Mouse (Mus musculus): Measurements from ENCODE around the gene Maneal. TPM values are rescaled to one million over a fixed set of nuclear protein-coding genes. Genes with fewer than 3 reads are reported as not detected.

The Maneal gene
- polyA plus RNA-seq, 1 experiment from 2014 or later, result 0.71 TPM

DNA sequence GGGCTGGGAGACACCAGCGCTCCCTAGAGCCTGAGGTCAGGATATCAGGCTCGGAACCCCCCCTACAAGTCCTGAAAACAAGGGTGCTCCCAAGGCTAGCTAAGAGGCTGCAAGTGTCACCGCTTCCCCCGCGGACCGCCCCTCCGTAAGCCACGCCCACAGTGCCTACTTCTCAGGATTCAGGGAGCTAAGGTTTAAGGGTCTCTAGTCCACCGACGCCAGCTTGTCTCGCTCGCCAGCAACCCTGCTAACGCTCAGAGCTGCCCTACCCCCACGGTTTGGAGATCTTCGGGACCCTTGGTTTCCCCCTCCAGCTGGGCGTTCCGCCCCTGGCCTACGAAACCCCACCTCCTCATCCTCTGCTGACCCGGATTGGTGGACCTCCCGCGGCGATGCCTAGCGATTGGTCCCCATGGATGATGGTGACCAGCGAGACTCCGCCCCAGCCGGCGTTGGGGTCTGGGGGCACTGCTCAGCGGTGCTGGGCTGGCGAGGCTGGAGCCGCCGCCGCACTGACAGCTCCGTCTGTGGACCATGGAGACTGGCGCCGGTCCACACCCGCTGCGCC is 19.5 kb upstream of the Maneal start:
- under 1% methylated on average over 37 of the region's 37 CpGs for WGBS
- Histone ChIP-seq H3K36me3 (no peaks in the 10 kb centered on the region), H3K4me2 (peak overlapping the region; percentile 70), H3K27me3 (peaks cover 77% of the 10 kb centered on the region), H3K9me3 (replicated peaks) (no peaks in the 10 kb centered on the region), H3K4me1 (peaks cover 20% of the 10 kb centered on the region), H3K4me3 (replicated peaks) (peak overlapping the region; percentile 40), H3K9ac (no peak overlapping the region), H3K27ac (no peak overlapping the region)
- peak; percentile 79 for ATAC-seq (replicated peaks; ENCODE audit: low FRiP score)

DNA sequence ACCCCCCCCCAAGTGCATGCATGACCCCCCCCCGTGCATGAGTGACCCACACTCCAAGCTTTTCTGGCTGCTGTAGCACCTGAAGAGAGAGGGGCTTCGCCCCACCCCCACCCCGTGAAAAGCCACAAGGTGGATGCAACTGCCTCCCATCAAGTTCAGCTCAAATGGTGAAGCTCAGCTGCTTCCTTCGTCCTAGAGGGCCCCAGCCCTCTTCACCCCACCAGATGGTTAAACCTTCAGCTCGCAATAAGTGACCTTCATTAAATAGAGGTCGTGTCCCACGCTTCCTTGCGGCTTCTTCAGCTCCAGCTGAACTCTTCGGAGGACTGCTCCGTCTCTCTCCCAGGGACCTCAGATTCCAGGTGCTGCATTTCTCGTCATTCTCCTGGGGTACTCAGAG is 18.6 kb upstream of the Maneal start, which contains the start of gene Epha10:
Gene Epha10 (plus strand): TSS at position 301 of the 400 bp plus-strand sequence.
- no peak for ATAC-seq (replicated peaks; ENCODE audit: low FRiP score)
- peaks cover 68% of the 10 kb centered on the region for H3K27me3 ChIP-seq
- H3K4me1 ChIP-seq, result peaks cover 20% of the 10 kb centered on the region
- no peak within 1 kb of the TSS for H3K9ac ChIP-seq
- peak within 1 kb of the TSS; percentile 70 for H3K4me2 ChIP-seq
- peak within 1 kb of the TSS; percentile 40 for H3K4me3 ChIP-seq (replicated peaks)
- 3% methylated on average over 11 of the region's 11 CpGs for WGBS
- H3K36me3 ChIP-seq, result no peaks in the 10 kb centered on the region
- no peak within 1 kb of the TSS for H3K27ac ChIP-seq
- H3K9me3 ChIP-seq (replicated peaks), result no peaks in the 10 kb centered on the region

DNA sequence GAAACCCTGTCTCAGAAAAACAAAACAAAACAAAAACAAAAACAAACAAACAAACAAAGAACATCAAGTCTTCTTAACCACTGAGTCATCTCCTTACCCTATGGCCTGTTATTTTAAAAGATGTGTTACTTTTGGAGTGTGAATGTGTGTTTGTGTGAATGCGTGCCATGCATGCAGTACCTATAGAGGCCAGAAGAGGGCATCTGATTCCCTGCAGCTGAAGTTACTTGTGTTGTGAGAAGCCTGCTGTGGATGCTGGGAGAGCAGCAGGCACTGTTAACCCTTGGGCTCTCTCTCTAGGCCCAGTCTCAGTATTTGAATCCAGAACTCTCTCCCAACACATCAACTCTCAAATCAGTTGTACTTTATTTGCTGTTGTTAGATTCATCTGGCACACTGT is 10.7 kb upstream of the Maneal start:
- no peaks in the 10 kb centered on the region for H3K27me3 ChIP-seq
- no peak for ATAC-seq (replicated peaks; ENCODE audit: low FRiP score)
- no peaks in the 10 kb centered on the region for H3K36me3 ChIP-seq
- 0 out of 2 replicates have a peak, but pooled peaks cover 3% of the 10 kb centered on the region for H3K9me3 ChIP-seq (replicated peaks)
- no peaks in the 10 kb centered on the region for H3K4me1 ChIP-seq
- H3K4me3 ChIP-seq (replicated peaks), result no peak overlapping the region
- H3K9ac ChIP-seq, result no peak overlapping the region
- WGBS, result 91% methylated on average over 1 of the region's 1 CpGs
- H3K4me2 ChIP-seq, result no peak overlapping the region
- no peak overlapping the region for H3K27ac ChIP-seq

DNA sequence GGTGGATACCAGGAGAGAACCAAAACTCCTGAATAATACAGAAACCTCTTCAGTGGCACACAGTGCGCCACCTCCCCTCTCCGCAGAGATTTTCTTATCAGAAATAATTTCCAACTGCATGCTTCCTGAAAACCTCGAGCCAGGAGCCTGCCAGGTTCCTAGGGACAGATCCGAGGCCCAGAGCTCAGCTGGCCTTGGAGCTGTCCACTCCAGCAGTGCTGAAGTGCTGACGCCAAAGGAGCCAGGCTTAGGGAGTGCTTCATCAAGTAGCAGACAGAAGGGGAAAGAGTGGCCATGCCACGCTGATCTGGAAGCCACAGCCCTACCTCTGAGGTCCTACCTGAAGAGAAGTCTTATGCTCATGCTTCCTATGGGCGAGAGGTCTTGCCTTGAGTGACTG is 1.5 kb downstream of the Maneal start:
- Histone ChIP-seq H3K36me3 (peaks cover 18% of the 10 kb centered on the region), H3K27ac (no peak overlapping the region), H3K4me2 (no peak overlapping the region), H3K4me1 (peaks cover 14% of the 10 kb centered on the region), H3K4me3 (replicated peaks) (no peak overlapping the region), H3K9ac (no peak overlapping the region), H3K27me3 (peaks cover 37% of the 10 kb centered on the region), H3K9me3 (replicated peaks) (no peaks in the 10 kb centered on the region)
- 0 out of 2 replicates have a peak, but pooled peaks have one; percentile 46 for ATAC-seq (replicated peaks; ENCODE audit: low FRiP score)
- 8% methylated on average over 7 of the region's 7 CpGs for WGBS

DNA sequence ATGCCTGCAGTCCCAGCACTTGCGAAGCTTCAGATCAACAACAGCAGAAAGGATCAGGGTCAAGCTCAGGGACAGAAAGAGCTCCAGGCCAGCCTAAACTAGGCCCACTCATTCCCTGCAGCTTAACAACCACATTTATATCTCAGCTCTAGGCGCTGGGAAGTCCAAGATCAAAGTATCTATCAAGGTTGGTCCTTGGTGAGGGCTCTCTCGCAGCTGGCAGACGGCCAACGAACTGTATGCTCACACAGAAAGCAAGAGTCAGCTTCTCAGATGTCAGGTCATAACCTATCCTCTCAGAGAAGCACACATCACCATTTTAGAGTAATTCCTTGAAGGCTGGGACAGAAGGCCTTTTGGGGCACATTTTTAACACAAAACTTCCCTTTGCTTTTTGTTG is 3.6 kb downstream of the Maneal start:
- Histone ChIP-seq H3K4me1 (peaks cover 15% of the 10 kb centered on the region), H3K9ac (no peak overlapping the region), H3K36me3 (peaks cover 37% of the 10 kb centered on the region), H3K27ac (no peak overlapping the region), H3K4me3 (replicated peaks) (no peak overlapping the region), H3K4me2 (no peak overlapping the region), H3K27me3 (peaks cover 30% of the 10 kb centered on the region), H3K9me3 (replicated peaks) (no peaks in the 10 kb centered on the region)
- 49% methylated on average over 5 of the region's 5 CpGs for WGBS
- ATAC-seq (replicated peaks; ENCODE audit: low FRiP score), result no peak

DNA sequence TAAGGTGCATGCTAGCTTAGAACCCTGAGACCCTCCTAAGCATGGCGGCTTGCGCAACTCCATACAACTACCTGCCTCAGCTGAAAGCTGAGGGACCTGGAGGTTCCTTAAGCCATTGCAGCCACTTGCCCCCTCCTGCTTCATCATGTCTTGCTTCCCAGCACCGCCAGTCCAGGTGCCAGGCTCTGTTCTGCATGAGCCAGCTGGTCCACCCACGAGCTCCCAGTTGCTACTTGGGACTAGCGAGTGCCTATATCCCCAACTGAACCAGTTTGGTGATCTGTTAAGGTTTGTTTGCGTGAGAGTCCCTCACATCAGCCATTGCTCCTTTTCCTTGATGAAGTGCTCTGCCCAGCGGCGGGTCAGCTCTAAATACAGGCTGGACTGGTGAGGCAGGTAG is 5.7 kb downstream of the Maneal start:
- WGBS, result 90% methylated on average over 8 of the region's 8 CpGs

DNA sequence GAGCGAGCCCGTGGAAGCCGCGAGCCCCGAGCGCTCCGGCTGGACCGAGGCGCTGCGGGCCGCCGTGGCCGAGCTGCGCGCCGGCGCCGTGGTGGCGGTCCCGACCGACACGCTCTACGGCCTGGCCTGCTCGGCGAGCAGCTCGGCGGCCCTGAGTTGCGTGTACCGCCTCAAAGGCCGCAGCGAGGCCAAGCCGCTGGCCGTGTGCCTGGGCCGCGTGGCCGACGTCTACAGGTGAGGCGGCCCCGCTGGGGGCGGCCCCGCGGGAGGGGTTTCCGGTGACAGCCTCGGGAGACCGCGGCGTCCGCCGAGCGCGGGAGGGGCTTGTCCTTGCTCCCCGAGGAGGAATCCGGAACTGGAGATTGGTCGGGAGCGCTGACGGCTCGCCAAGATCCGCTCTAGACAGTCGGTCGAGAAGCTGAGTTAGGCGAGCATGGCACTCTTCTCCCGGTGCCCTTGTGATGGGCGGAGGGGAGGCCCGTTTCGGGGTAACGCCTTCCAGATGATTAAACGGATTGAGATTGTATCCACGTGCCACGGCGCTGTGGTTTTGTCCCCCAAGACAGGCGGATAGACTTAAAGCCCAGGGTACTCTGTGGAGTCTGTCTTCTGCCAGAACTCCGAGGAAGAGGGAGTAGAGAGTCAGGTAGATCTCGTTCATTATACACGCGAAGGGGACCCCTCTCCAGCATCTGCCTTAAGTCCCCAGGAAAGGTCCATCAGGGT is 10.9 kb downstream of the Maneal start, which contains the start of gene 1110065P20Rik:
Gene 1110065P20Rik (minus strand): TSS at position 264 of the 726 bp plus-strand sequence.
- peak within 1 kb of the TSS; percentile 98 for H3K4me3 ChIP-seq (replicated peaks)
- H3K9me3 ChIP-seq (replicated peaks), result no peaks in the 10 kb centered on the region
- peak within 1 kb of the TSS; percentile 75 for H3K4me2 ChIP-seq
- H3K9ac ChIP-seq, result peak within 1 kb of the TSS; percentile 87
- no peaks in the 10 kb centered on the region for H3K27me3 ChIP-seq
- WGBS, result under 1% methylated on average over 68 of the region's 75 CpGs
- peak; percentile 58 for ATAC-seq (replicated peaks; ENCODE audit: low FRiP score)
- peaks cover 35% of the 10 kb centered on the region for H3K36me3 ChIP-seq
- H3K4me1 ChIP-seq, result peaks cover 37% of the 10 kb centered on the region
- H3K27ac ChIP-seq, result peak within 1 kb of the TSS; percentile 91

More for the DNA sequence above, 5.7 kb downstream of the Maneal start:
- no peak overlapping the region for H3K4me3 ChIP-seq (replicated peaks)
- no peak overlapping the region for H3K9ac ChIP-seq
- peaks cover 10% of the 10 kb centered on the region for H3K27me3 ChIP-seq
- no peak overlapping the region for H3K27ac ChIP-seq
- H3K36me3 ChIP-seq, result peaks cover 44% of the 10 kb centered on the region
- peaks cover 24% of the 10 kb centered on the region for H3K4me1 ChIP-seq
- no peak for ATAC-seq (replicated peaks; ENCODE audit: low FRiP score)
- no peaks in the 10 kb centered on the region for H3K9me3 ChIP-seq (replicated peaks)
- no peak overlapping the region for H3K4me2 ChIP-seq

DNA sequence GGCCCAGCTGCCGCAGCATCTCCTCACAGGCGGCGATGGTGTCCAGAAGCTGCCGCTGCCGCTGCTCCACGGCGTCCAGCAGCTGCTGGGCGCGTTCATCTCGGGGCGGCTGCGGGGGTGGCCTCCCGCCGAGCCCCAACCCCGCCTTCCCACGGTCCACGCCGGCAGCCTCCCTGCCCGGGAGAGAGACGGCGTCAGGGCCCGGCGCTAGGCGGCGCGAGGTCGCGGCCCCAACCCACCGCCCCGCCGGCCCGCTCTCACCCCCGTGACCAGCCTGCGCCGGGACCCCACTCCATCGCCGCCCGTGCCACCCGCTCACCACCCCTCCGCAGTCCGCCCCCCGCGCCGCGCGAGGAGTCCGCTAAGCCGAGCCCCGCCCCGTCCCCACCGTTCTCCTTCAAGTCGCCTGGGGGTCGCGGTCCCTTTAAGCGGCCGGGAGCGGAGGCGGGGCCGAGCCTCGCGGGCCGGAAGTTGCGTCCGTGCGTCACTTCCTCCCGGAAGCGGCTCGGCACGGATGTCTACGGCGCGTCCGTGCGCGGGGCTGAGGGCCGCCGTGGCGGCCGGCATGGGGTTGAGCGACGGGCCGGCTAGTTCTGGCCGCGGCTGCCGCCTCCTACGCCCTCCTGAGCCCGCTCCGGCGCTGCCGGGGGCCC is 11.6 kb downstream of the Maneal start, which contains the start of gene Yrdc:
Gene Yrdc (plus strand): TSS at position 419 of the 653 bp plus-strand sequence.
- Histone ChIP-seq H3K4me1 (peaks cover 37% of the 10 kb centered on the region), H3K9me3 (replicated peaks) (no peaks in the 10 kb centered on the region), H3K4me2 (peak within 1 kb of the TSS; percentile 75), H3K27ac (peak within 1 kb of the TSS; percentile 91), H3K27me3 (no peaks in the 10 kb centered on the region), H3K4me3 (replicated peaks) (peak within 1 kb of the TSS; percentile 98), H3K9ac (peak within 1 kb of the TSS; percentile 87), H3K36me3 (peaks cover 28% of the 10 kb centered on the region)
- WGBS, result under 1% methylated on average over 85 of the region's 90 CpGs
- ATAC-seq (replicated peaks; ENCODE audit: low FRiP score), result peak; percentile 94

DNA sequence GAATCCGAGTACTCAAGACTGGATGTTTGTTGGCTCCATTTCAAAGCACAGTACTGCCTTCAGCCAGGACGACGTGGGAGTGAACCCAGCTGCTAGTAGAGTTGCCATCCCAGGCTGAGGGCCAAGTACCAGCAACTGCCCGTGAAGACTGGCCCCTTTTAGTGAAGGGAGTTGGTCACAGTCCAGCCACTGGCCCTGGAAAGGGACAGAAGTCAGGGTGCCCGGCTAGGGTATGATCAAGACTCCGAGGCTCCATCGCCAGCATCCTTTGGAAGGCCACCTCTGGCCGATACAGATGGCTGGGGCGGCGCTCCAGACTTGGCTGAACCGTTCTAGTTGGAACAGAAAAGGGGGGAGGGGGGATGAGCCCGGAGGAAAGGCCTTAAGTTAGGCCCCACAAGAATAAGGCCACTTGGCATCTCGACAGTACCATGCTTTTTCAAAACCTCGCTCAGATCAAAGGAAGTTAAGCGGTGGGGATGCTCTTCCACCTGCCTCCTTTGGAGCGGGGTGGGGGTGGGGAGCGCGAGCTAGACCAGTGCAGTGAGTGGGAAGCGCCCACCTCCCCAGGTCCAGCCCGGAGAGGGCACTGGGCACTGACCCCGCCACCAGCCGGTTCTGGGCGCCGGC is 12.2 kb downstream of the Maneal start:
- Histone ChIP-seq H3K4me1 (peaks cover 37% of the 10 kb centered on the region), H3K4me3 (replicated peaks) (peak overlapping the region; percentile 98), H3K9me3 (replicated peaks) (no peaks in the 10 kb centered on the region), H3K9ac (peak overlapping the region; percentile 87), H3K27ac (peak overlapping the region; percentile 91), H3K27me3 (no peaks in the 10 kb centered on the region), H3K4me2 (peak overlapping the region; percentile 75), H3K36me3 (peaks cover 24% of the 10 kb centered on the region)
- ATAC-seq (replicated peaks; ENCODE audit: low FRiP score), result peak; percentile 56
- 2% methylated on average over 24 of the region's 24 CpGs for WGBS

DNA sequence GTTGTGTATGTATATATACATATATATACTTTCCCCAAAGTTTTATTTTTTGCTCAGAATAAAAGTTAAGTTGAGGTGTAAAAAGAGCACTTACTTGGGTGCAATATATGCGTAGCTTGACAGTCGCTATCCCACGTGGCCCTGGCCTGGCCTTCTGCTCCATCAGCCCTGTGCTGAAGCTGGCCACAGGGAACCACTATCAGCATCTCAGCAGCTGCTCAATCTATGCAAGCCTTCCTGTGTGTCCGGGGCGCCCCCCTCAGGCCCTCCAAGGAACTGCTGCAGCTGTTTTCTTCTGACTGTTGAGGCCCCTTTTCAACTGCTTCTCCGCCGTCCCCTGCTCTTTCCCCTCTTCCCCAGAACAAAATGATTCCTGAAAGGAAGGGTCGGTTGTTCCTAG is 14.4 kb downstream of the Maneal start:
- no peak for ATAC-seq (replicated peaks; ENCODE audit: low FRiP score)
- no peak overlapping the region; the same call in 1 of the 2 replicates for H3K4me3 ChIP-seq (replicated peaks)
- peaks cover 16% of the 10 kb centered on the region for H3K36me3 ChIP-seq
- H3K4me1 ChIP-seq, result peaks cover 27% of the 10 kb centered on the region
- no peaks in the 10 kb centered on the region for H3K27me3 ChIP-seq
- H3K4me2 ChIP-seq, result no peak overlapping the region
- no peak overlapping the region for H3K27ac ChIP-seq
- no peak overlapping the region for H3K9ac ChIP-seq
- H3K9me3 ChIP-seq (replicated peaks), result no peaks in the 10 kb centered on the region
- 15% methylated on average over 8 of the region's 8 CpGs for WGBS

DNA sequence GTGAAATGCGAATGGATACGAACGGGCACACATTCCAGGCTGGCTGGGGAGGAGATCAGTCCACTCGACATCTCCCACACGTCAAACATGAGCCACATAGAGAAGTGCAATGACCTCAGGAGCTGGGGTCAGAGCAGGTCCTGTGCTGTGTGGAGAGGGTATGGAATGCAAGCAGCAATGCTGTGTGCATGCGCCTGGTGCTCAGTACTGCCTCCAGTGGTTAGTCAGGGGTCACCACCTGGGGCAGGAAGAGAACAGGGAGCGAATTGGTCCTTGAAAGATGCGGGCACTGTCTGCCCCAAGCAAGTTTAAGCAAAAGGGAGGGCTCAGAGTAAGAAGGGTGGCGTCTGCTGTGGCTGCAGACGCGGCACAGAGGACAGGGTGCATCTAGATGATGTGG is 18.5 kb downstream of the Maneal start:
- Histone ChIP-seq H3K9me3 (replicated peaks) (0 out of 2 replicates have a peak, but pooled peaks cover 2% of the 10 kb centered on the region), H3K4me2 (no peak overlapping the region), H3K36me3 (peaks cover 55% of the 10 kb centered on the region), H3K27me3 (no peaks in the 10 kb centered on the region), H3K4me3 (replicated peaks) (no peak overlapping the region), H3K4me1 (peaks cover 7% of the 10 kb centered on the region; the same call in 1 of the 2 replicates), H3K27ac (no peak overlapping the region), H3K9ac (no peak overlapping the region)
- WGBS, result 49% methylated on average over 11 of the region's 11 CpGs
- ATAC-seq (replicated peaks; ENCODE audit: low FRiP score), result peak; percentile 34; the same call in 1 of the 2 replicates

Measured in kidney, embryonic 15.5 days (tissue).